Mouse (Mus musculus): ENCODE data around the gene Hoxa1. TPM values are rescaled to one million over a fixed set of nuclear protein-coding genes. Genes with fewer than 3 reads are reported as not detected.

Hoxa1 gene
- total RNA-seq, 2 experiments from 2014 or later = 0.13 to 0.22 TPM

DNA sequence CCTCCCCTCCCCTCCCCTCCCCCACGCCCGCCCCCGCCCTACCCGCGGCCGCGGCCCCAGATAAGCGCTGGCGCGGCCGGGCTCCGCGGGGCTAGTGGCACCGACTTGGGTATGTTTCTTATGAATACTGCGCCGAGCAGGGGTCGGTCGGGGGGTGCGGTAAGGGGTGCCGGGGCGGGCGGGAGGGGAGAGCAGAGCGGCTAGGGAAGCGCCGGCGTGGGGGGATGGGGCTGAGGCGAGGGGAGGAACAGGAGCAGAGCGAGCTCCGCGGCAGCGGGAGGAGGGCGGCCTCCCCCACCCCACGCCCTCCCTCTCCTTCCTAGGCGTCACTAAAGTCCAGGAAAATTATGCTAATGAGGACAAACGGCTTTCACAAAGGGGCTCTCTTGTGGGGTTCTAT is 17.7 kb upstream of the Hoxa1 start:
- TF ChIP-seq CTCF (IDR thresholded peaks at IDR 0.05) = no peak
- peak overlapping the region; percentile 72 for H3K4me3 ChIP-seq
- intact Hi-C loops (cut with DNase I) = no loop called here
- peak; percentile 55 for DNase-seq
- H3K27ac ChIP-seq = peak overlapping the region; percentile 71

DNA sequence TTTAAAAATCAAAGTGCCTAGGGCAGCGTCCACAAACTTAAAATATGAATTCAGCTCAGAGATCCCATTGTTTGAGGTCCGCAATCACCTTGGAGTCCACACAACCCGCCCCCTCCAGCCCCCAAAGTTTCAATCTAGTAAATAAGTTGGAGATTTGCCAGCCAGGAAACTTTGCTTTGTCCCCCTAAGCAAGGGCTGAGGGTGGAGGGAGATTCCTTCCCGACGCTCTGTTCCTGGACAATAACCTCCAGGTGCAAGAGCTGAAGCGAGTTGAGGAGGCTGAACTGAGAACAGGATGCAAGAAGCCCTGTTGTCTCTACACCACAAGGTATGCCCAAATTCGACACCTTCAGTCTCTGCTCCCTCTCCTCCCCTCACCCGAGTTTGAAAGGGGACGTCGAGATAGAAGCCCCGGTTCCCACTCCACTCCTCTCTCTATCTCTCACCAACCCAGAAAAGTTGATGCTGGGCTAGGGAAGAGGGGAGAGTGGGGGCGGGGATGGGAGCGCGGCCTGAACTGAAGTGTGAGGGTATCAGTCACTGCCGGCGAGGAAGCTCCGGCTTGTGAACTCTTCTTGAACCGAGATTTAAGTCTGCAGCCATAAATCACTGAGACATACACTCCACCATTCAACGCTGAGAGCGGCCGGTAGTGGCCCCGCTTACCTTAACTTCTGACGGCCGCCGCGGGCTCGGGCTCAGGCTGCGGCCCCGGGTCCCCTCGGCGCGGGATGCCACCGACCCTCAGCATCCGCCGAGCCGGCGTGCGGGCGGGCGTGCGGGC is 17.0 kb upstream of the Hoxa1 start:
- intact Hi-C loops (cut with DNase I) = no loop called here
- TF ChIP-seq CTCF (IDR thresholded peaks at IDR 0.05) = no peak
- Histone ChIP-seq H3K4me3 (peak overlapping the region; percentile 72), H3K27ac (peak overlapping the region; percentile 71)
- DNase-seq = peak; percentile 29

DNA sequence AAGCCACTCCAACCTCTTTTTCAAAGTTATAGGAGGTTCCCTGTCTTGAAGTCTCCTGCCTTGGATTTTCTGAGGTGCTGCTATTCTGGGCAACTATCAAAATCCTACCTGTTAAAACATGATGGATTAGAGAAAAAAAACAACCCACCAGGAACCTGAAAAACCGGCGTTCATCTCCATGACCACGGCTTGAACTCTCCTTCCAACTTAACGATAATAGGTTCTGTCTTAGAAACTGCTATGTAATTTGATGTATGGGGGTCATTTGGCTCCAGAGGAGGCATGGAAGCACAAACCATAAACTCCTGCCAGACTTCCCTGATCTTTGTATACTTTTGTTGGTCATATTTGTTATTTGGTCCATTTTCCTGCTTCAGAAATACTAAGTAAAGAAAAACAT is 15.5 kb upstream of the Hoxa1 start:
- no peak overlapping the region for H3K4me3 ChIP-seq
- no peak for DNase-seq
- intact Hi-C loops (cut with DNase I) = no loop called here
- no peak for TF ChIP-seq CTCF (IDR thresholded peaks at IDR 0.05)
- no peak overlapping the region for H3K27ac ChIP-seq

DNA sequence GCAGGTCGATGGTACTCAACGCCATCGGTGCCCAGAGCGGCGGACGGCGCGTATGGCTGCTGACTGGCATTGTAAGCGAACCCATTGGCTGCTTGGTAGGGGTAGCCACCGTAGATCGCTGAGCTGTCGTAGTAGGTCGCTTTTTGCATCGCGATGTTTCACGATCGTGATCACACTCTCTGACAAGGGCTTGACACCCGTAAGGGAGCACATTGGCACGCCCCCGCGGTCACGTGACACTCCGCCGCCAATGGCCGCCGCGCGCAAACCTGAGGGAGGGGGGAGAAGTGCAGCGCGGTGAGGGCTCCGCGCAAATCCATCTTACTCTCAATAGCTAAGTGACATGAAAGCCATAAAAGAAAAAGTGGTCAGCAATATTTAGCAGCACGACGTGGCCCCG is 14.4 kb upstream of the Hoxa1 start:
- intact Hi-C loops (cut with DNase I) = no loop called here
- H3K4me3 ChIP-seq = peak overlapping the region; percentile 71
- no peak for TF ChIP-seq CTCF (IDR thresholded peaks at IDR 0.05)
- H3K27ac ChIP-seq = peak overlapping the region; percentile 75
- peak; percentile 90 for DNase-seq

DNA sequence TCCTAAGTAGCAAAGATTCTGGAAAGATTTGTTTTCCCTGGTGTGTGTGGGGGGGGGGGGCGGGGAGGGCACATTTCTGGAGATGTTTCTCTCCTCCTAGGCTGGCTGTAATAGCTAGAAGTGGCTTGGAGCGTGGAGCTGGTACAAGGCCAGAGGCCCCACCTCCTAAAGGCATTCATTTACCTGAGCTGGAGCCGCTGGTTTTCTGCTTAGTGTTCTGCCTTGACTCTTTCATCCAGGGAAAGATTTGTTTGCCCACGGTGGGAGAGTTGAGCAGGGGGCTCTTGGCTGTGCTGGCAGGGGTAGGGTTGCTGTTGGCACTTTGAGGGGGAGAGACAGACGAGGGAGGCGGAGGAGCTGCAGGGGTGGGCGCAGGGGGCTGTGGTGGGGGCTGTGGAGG is 13.8 kb upstream of the Hoxa1 start:
- peak overlapping the region; percentile 71 for H3K4me3 ChIP-seq
- no peak for TF ChIP-seq CTCF (IDR thresholded peaks at IDR 0.05)
- no peak for DNase-seq
- intact Hi-C loops (cut with DNase I) = no loop called here
- peak overlapping the region; percentile 75; the same call in 1 of the 2 replicates for H3K27ac ChIP-seq

DNA sequence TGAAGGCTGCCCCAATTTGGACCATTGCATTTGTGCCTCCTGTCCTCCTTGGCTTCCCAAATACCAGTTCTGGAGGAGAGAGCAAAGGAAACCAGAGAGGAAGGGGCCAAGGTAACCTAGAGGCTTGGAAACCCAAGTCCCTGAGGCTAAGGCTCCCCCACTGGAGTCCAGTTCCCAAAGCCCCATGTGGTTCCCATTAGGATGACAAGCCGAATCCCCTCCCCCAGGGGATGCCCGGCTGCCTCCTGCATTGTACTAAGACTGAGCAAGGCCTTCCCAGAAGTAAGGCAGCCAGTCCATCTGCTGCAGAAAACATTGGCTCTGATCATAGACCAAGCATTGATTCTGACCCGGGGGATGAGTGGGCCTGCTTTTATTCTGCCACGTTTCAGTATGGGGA is 13.2 kb upstream of the Hoxa1 start:
- DNase-seq = no peak
- Histone ChIP-seq H3K27ac (peak overlapping the region; percentile 41; the same call in 1 of the 2 replicates), H3K4me3 (no peak overlapping the region)
- TF ChIP-seq CTCF (IDR thresholded peaks at IDR 0.05) = no peak
- intact Hi-C loops (cut with DNase I) = no loop called here

DNA sequence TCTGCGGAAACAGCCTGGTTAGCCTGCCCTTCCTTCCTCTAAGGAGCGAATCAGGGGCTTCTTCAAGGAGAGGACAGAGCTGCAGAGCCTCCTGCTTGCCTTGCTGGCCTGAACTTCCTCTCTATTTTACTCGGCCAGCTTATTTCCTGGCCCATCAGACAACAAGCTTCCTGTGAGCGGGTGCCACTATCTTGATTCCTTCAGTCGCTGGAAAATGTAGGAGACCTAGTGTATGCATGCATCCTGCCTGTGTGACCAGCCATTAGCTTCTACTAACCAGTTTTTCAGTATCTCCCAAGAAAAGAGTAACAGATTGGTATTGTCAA is 12.7 kb upstream of the Hoxa1 start:
- Histone ChIP-seq H3K4me3 (peak overlapping the region; percentile 36; the same call in 1 of the 2 replicates), H3K27ac (peak overlapping the region; percentile 41)
- no peak for TF ChIP-seq CTCF (IDR thresholded peaks at IDR 0.05)
- intact Hi-C loops (cut with DNase I) = no loop called here
- DNase-seq = no peak

DNA sequence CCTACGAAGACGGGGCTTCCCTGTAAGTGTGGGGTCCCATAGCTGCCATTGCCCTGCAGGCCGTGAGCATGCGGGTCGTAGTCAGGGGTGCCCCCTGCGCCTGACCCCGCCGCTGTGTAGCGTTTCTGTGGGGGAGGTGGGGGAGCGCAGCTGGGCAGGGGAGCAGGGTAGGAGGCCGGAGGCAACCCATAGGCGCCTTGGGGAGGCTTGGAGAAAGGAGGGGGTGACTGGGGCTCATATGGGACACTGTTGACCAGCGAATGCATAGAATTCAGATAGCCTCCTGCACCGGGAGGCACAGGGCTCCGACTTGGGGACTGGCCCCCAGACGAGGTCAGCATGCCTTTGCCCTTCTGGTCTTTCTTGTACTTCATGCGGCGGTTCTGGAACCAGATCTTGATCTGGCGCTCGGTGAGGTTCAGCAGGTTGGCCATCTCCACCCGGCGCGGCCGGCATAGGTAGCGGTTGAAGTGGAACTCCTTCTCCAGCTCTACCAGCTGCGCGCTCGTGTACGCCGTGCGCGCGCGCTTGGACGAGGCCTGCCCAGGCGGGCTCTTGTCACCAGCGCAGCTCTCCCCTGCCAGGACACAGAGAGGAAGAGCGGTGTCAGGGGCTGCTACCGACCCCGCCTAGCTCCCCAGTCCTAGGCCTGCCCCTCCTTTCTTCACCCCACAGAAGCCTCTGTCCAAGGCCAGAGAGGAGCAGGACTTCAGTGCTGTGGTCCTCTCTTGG is 12.2 kb upstream of the Hoxa1 start:
- no peak for TF ChIP-seq CTCF (IDR thresholded peaks at IDR 0.05)
- peak overlapping the region; percentile 41 for H3K27ac ChIP-seq
- intact Hi-C loops (cut with DNase I) = no loop called here
- H3K4me3 ChIP-seq = peak overlapping the region; percentile 36
- no peak for DNase-seq

DNA sequence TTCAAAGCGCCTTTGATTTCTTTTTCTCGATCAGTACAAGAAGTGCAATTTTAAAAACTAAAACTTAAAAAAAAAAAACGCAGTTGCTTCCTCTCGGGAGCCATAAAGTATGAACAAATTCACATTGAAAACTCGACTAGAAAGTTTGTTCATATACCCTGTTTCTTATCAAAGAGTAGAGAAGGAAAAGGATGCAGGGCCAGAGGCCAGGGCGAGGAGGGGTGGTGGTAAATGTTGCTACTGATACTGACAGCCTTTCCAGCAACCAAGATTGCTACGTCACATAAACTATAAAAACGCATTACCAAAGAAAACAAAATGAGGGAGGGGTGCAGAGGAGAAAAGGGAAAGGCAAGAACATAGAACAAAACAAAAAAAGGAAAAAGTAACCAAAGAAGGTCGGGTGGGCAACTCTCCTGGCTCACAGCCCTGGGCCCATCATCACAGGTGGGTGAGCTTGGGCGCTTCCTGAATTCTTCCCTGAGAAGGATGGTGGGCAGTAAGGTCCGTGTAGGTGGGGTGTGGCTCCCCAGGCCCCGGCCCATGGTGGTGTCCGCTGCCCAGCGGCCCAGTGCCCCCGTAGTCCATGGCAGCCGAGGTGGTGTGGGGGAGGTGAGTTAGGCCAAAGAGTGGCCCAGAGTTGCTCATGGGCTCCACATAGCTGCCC is 11.5 kb upstream of the Hoxa1 start:
- DNase-seq = no peak
- no peak overlapping the region for H3K27ac ChIP-seq
- no peak for TF ChIP-seq CTCF (IDR thresholded peaks at IDR 0.05)
- no peak overlapping the region; the same call in 1 of the 2 replicates for H3K4me3 ChIP-seq
- intact Hi-C loops (cut with DNase I) = no loop called here

DNA sequence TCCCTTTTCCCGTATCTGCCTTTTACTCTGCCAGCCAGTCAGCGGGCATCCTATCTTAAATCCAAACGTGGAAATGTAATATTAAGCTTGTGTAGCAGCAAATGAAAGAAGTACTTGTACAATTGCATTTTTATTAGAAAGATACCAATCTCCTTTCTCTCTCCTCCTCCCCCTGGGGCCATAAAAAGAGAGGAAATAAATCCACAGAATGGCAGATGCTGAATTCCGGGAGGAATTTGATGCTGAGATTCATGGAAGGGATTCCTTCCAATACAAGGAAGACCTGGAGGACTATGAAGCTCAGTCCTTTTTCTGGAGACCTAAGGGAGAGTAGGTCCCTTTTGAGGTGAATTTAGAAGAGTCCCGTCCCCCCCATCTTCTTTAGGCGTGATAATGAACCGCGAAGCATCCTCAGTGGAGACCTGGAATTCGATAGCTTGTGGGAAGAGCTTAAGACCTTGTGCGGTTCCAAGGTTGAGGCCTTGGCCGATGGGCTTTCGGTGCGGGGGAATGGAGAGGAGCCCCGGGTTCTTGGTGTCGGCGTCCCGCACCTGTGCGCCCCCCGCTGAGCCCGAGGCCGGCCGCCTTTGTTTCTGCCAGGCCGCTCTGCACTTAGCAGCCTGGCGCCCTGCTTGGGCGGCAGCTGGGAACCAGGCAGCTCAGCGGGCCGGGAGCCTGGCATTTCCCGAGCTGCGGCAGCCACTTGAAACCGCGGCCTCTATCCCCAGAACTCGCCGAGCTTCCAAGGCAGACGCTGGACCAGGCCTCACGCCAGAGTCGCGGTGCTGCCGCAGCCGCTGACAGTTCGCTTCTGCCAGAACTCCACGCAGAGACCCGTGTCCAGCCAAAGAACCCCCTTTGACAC is 10.3 kb upstream of the Hoxa1 start:
- peak; percentile 79 for DNase-seq
- TF ChIP-seq CTCF (IDR thresholded peaks at IDR 0.05) = no peak
- Histone ChIP-seq H3K4me3 (peak overlapping the region; percentile 51), H3K27ac (peak overlapping the region; percentile 0; the same call in 1 of the 2 replicates)
- intact Hi-C loops (cut with DNase I) = no loop called here

DNA sequence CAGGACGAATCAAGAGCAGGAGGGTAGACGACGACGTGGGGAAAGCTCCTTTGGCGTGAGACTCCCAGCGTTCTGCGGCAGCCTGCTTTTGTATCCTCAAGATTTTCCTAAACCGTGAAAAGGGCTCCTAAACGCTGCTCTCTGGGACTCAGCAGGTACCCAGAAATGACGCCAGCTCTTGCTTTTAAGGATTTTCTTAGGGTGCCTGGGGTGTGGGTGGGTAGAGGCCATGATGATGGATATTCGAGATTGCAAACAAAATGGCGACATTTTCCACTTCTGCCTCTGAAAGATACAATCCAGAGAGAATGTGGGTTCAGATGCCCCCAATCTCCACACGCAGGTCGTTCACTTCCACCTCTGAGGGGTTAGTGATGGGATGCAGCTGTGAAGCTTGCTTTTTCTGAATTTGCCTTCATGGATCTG is 9.6 kb upstream of the Hoxa1 start:
- DNase-seq = no peak
- intact Hi-C loops (cut with DNase I) = no loop called here
- Histone ChIP-seq H3K4me3 (no peak overlapping the region), H3K27ac (no peak overlapping the region)
- TF ChIP-seq CTCF (IDR thresholded peaks at IDR 0.05) = no peak

DNA sequence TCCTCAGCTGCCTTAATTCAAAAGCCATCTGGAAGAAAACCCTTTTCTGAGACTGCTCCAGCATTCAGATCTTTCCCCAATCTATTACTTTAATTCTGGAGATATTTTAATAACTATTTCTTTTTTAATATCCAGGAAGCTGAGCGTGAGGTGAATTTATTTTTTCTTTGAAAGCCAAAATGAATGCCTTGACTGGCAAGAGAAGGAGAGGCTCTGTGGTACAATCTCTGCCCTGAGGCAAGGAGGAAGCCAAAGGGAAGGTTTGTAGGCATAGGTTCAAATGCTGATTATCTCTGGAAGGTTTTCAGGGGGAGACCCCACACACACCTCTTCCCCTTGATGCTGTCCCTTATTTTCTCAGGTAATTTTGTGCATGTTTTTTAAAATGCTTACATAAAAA is 9.1 kb upstream of the Hoxa1 start:
- no peak for DNase-seq
- Histone ChIP-seq H3K4me3 (no peak overlapping the region), H3K27ac (no peak overlapping the region)
- TF ChIP-seq CTCF (IDR thresholded peaks at IDR 0.05) = no peak
- intact Hi-C loops (cut with DNase I) = no loop called here

All from gastrocnemius, adult 2 months (tissue).